Mouse (Mus musculus): Measurements from ENCODE around the gene Polm.

The Polm gene

GRCm38 (mm10) chr11:5837251-5838246, at the start of gene Polm:
Gene Polm (minus strand): TSS chr11:5838016.
- peak; percentile 74 to 79 for DNase-seq (ENCODE audit: low read depth in 2 of 2, low spot score in 2 of 2)

DNA sequence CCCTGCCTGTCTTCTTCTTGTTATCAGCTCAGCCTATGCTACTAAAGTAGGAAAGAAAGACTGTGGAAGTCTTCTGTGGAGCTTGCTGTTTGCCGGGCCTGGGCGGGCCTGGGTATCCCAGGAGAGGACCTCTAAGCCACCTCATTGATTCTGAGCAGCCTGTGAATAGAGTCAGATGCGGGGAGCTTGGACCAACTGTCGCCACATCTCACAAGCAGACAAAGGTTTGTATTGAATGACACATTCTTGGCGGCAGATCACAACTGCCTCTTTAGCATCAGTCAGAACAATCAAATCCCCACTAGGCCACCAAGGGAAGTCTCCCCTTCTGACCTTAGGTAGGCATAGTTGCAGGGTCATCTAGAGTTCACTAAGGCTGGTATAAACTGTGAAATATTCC, 49.4 kb upstream of the Polm start:
- DNase-seq (ENCODE audit: low read depth in 2 of 2, low spot score in 2 of 2) = no peak

GRCm38 (mm10) chr11:5886187-5886586, 48.4 kb upstream of the Polm start:
- DNase-seq (ENCODE audit: low read depth in 2 of 2, low spot score in 2 of 2) = peak; percentile 39 to 56

DNA sequence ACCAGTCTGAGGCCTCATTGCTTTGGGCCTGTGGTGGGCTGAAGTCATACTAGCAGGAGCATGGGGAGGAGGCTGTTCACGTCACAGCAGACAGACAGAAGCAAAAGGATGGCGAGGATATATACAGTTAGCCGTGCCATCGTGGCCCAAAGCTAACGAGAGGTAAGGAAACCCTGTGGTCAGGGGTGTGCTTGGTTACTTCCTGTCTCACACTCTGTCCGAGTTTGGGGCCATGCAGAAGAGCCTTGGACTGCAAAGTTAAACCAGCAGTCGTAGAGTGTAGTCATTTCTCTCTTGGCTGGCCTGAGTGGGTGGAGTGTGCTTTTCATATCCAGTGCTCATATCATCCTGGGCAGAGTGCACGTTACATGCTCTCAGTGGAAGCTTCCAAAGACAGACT, 44.7 kb upstream of the Polm start:
- no peak for DNase-seq (ENCODE audit: low read depth in 2 of 2, low spot score in 2 of 2)

GRCm38 (mm10) chr11:5879905-5880304, 42.1 kb upstream of the Polm start:
- DNase-seq (ENCODE audit: low read depth in 2 of 2, low spot score in 2 of 2) = peak; percentile 41 to 54

DNA sequence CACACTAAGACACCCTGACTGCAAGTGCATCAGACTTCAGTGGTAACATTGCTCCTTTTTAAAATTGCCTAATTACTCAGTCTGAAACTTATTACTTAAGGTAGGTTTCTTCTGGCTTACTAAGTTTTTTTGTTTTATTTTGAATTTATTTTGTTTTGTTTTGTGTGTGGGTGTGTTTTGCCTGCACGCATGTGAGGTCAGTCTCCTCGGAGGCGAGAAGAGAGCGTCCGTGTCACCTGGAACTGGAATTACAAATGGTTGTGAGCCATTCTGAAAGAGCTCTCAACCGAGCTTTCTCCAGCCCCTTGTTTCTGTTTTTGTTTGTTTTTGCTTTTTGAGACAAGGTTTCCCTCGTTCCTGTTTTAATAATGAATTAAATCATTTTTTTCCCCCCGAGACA, 40.8 kb upstream of the Polm start:
- no peak for DNase-seq (ENCODE audit: low read depth in 2 of 2, low spot score in 2 of 2)

- peak; percentile 90 to 94 for DNase-seq (ENCODE audit: low read depth in 2 of 2, low spot score in 2 of 2)
Measured at GRCm38 (mm10) chr11:5877921-5878526, 40.2 kb upstream of the Polm start, which contains the start of gene Pold2. Gene Pold2 (minus strand): TSS chr11:5878292.

DNA sequence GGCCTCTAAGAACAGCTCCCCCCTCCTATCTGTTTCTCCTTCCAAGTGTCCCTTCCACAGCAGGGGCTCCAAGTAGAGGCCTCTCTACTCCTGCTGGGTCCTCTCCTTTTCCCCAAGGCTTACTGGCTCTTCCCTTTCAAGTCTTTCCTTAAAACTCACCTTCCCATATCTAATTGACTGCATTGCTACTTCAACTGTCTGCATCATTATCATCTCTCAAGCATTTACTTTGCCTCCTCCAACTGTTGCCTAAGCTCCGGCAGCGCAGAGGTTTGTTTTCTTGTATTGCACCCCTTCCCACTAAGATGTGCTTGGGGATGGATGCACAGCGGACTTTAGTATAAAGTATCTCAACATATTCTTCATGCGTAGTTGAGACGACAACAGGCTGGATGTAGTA, 39.6 kb upstream of the Polm start:
- DNase-seq (ENCODE audit: low read depth in 2 of 2, low spot score in 2 of 2) = no peak

GRCm38 (mm10) chr11:5873192-5873591, 35.4 kb upstream of the Polm start:
- DNase-seq (ENCODE audit: low read depth in 2 of 2, low spot score in 2 of 2) = no peak

- DNase-seq (ENCODE audit: low read depth in 2 of 2, low spot score in 2 of 2) = no peak
Measured at GRCm38 (mm10) chr11:5872707-5873106, 34.9 kb upstream of the Polm start.

DNA sequence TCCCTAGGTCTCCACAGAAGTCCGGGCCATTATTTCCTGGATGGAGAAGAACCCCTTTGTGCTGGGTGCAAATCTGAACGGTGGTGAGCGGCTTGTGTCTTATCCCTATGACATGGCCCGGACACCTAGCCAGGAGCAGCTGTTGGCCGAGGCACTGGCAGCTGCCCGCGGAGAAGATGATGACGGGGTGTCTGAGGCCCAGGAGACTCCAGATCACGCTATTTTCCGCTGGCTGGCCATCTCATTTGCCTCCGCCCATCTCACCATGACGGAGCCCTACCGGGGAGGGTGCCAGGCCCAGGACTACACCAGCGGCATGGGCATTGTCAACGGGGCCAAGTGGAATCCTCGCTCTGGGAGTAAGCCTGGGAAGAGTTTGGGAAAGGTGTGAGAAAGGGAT, 32.3 kb upstream of the Polm start:
- DNase-seq (ENCODE audit: low read depth in 2 of 2, low spot score in 2 of 2) = no peak

DNA sequence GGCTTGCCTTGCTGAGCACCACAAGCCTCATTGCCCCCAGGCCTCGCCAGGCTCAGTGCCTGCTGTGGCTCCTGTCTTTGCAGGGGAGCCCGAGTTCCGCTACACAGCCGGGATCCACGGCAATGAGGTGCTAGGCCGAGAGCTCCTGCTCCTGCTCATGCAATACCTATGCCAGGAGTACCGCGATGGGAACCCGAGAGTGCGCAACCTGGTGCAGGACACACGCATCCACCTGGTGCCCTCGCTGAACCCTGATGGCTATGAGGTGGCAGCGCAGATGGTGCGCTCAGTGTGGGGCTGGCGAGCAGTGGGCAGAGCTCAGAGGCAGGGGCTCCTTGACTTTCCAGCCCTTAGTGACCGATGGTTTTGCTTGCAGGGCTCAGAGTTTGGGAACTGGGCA, 31.5 kb upstream of the Polm start:
- DNase-seq (ENCODE audit: low read depth in 2 of 2, low spot score in 2 of 2) = no peak

GRCm38 (mm10) chr11:5868324-5868723, 30.5 kb upstream of the Polm start:
- no peak for DNase-seq (ENCODE audit: low read depth in 2 of 2, low spot score in 2 of 2)

DNA sequence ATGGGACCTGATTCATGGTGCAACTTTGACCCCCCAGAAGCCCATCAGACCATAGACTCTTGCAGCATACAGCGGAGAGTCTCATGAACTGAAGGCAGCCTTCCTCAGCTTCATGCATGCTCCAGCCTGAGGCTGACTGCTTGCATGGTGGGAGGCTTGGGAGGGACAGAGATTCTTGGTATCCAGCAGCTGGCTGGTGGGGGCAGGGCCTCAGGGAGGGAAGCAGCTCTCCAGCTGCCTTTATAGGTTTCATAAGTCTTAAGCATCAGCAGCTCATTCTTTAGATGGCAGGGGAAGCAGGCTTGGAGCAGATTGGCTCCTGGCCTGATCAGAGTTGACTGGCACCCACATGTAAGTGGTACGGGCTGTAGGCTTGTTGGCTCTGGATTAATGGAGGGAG, 29.4 kb upstream of the Polm start:
- DNase-seq (ENCODE audit: low read depth in 2 of 2, low spot score in 2 of 2) = no peak

DNA sequence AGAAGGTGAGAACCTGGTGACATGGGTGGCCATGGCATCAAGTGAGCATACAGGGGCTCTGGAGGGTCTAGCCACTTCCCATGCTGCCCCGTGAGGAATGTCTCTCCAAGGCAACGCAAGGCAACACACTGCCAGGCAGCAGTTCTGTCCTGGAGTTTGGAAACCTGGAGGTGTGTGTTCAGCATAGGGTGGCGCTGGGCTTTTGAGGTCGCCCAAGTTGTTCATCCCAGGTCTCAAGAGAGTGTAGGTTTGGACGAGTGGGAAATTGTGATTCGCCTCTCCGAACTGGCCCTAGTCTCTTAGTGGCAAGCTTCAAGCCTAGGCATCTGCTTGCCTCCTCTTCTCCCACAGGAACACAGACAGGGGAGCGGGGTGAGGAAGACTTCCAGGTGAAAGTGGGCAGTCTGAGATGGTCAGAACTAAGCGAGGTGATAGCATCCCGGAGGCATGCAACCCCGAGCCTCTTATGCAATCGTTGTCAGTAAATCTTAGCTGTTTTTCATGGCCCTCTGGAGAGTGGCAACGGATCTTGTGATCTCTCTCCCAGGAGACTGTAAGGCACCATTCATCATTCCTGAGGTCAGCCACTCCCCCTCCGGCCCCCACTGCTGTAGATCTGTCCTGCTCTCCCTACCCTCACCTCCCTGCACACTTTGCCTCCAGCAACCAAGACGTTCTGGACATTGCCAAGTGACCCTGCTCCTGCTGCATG, 24.7 kb upstream of the Polm start:
- no peak for DNase-seq (ENCODE audit: low read depth in 2 of 2, low spot score in 2 of 2)

GRCm38 (mm10) chr11:5861678-5862393, 24.0 kb upstream of the Polm start, which contains the start of gene Aebp1:
Gene Aebp1 (plus strand): TSS chr11:5861947.
- no peak for DNase-seq (ENCODE audit: low read depth in 2 of 2, low spot score in 2 of 2)

DNA sequence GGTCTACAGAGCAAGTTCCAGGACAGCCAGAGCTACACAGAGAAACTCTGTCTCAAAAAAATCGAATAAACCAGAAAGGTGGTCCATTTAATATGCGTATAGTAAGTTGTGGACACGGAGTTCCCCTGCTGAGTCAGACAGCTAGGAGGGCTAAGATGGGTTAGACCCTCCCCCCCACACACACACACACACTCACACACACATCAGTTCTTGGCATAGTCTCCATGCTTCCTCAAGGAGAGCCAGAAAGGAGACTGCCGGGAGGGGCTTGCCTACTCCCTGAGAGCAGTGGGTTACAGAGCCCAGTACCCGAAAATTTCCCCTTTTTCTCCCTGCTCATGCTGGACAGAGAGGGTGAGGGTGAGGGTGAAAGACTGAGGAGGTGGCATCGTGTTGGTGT, 22.8 kb upstream of the Polm start:
- no peak for DNase-seq (ENCODE audit: low read depth in 2 of 2, low spot score in 2 of 2)

GRCm38 (mm10) chr11:5859883-5860550, 22.2 kb upstream of the Polm start:
- no peak for DNase-seq (ENCODE audit: low read depth in 2 of 2, low spot score in 2 of 2)

DNA sequence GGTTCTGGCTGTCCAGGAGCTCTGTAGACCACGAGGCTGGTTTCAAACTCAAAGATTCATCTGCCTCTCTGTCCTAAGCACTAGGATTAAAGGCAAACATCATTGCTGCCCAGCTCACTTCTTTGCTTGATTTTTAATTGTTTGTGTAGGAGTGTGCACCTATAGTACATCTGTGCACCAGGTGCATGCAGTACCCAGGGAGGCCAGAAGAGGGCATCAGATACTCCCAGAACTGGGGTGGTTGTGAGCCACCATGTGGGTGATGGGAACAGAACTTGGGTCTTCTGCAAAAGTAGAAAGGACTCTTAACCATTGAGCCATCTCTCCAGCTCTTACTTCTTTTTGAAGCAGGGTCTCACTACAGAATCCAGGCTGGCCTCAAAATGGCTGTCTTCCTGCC, 20.9 kb upstream of the Polm start:
- no peak for DNase-seq (ENCODE audit: low read depth in 2 of 2, low spot score in 2 of 2)

DNA sequence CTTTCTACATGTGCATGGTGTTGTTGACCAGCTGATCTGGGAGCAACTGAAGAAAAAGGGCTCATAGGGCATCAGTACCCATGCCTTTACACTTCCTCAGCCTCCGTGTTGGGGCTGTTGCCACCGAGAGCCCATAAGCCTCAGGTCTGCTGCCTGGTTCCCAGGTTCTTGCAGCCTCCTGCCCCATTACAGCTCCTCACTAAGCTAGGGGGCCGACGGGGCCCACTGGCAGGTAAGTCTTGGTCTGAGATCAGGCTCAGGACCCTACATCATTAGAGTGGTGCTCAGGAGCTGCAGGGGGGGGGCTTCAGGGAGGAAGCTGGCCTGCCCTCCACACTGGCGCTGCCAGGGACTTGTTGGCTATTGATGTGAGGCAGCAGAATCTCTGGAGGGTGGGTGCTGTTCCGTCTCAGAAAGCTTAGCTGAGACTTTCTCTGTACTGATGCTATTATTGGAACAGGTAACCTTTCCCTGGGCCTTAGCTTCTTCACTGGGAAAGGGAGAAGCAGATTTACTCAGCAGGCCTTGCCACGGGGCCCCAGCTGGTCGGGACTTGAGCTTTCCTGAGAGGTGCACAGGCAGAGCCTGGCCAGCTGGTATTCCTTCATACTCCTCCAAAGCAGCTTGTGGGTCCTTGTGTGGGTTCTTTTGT, 18.8 kb upstream of the Polm start:
- DNase-seq (ENCODE audit: low read depth in 2 of 2, low spot score in 2 of 2) = no peak
